Mouse (Mus musculus) gastrocnemius, adult 18-20 months (tissue): ENCODE data around the gene Krt18. TPM values are rescaled to one million over a fixed set of nuclear protein-coding genes. Genes with fewer than 3 reads are reported as not detected.
"Not testable (repeated sequence)": the region's sequence is repeated elsewhere in the genome, so short reads cannot be mapped to it uniquely, and the experiment has no call there.

ENCODE experiments used
- DNase-seq: peaks from one replicate; pipeline ENCODE4 v3.0.0; 2021; ENCODE audit warnings: low spot score
- total RNA-seq, 2 experiments: library from RNA; stranded (reverse); gene quantifications; 2 replicates each; pipeline ENCODE4 v1.2.3; 2021

The Krt18 gene
- total RNA-seq, 2 experiments from 2014 or later: 0.48 to 1.1 TPM

DNA sequence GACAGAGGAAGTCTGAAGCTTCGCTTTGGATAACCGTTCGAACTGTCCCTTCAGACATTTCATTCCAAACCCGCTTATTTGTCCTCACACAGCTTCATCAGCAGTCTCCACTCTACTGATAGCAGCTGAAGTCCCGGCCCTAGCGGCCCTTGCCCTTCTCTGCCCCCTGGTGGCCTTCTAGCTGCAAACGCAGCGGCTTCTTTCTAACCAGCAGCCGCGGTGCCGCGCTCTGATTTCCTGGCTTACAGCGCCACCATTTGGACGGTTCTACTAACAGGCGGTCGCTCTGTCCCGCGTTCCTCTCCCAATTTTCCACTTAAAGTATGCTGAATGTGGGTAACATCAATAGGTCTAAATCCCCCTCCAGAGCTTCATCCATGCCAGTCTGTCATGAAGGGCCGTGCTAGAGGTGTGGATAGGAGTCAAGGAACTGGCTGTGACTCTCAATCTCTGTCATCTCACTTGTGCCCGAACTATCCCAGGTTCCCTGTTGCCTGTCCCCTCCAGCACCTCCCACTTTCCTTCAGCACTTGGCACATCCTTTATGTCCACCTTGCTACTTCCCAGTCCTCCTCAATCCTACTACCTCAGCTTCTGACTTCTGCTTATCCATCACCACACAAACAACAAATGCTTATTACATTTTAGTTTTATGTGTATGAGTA lies 37.8 kb downstream of the Krt18 start:
- peak; percentile 95 for DNase-seq

DNA sequence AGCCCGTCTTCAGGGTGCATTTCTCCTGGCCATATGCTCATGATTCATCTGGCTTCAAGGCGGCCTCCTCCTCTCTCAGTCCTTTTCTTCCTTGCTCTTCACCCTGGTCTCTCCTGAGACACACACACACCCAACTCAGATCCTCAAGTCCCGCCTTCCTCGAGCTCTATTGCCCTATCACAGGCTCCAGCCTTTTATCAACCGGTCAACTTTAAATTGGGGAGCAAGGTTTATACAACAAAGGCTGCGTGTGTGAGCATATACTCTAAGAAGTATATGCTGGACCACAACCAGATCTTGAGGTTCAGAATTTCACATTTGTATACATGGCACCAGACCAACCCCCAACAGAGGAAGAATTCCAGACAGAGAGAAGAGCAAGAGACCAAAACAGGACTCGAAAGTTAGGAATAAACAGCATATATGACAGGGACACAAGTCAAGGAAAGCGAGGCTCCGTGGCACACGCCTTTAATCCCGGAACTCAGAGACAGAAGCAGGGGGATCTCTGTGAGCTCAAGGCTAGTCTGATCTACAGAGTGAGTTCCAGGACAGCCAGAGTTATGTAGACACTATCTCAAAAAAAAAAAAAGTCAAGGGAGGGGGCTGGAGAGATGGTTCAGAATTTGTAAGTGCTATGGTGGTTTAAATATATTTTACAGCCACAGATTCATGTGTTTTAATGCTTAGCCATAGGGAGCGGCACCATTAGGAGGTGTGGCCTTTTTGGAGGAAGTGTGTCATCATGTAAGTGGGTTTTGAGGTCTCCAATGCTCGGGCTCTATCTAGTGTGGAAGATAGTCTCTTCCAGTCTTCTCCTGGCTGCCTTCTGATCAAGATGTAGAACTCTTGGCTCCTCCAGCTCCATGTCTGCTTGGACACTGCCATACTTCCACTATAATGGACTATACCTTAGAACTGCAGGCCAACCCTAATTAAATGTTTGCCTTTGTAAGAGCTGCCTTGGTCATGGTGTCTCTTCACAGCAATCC lies 42.8 kb downstream of the Krt18 start:
- no peak for DNase-seq

DNA sequence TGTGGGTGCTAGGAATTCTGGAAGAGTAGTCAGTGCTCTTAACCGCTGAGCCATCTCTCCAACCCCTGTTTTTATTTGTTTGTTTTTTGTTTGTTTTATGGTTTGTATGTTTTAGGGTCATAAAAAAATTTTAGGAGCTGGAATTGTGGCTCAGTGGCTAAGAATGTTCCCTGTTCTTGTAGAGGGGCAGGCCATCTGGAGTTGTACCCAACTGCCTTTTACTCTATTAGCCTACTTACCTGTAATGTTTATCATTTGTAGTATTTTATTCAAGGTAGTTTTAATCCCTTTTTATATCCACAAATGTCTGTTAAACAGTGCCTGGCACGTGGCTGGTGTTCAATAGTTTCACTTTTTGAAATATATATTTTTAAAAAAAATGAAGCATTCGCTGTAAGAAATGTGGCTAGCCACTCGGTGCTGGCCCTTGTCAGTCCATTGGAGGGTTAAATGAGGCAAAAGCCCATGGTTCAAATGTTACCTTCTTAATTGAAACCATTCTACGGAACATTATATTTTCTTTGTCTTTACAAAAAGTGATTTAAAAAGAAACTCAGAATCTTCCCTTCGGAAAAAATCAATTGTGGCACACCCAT lies 45.1 kb downstream of the Krt18 start:
- no peak for DNase-seq

DNA sequence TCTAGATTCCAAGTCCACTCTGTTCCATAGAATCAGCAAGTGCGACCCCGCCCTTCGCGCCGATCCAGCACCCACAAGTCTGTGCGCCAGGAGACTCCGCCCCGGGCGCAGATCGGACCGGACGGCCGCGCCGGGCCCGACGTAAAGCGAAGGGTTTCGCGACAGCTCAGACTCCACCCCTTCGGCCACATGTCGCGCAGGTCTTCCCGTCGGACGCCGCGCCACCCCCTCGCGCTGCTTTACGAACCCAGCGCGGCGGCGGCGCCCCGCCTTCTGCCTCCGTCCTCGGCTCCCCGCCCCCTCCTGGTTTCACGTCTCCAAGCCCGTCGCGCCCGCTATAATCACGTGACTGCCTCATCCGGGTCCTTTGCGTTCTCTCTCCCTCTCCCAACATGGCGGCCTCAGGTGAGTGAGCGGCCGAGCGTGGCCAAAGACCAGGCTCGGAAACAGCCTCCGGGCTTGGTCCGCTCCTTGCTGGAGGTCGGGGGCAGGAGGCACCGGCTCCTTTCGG lies 45.6 kb downstream of the Krt18 start, which contains the start of gene Eif4b:
Gene Eif4b (plus strand): TSS at position 215 of the 511 bp plus-strand sequence.
- DNase-seq: peak; percentile 99

DNA sequence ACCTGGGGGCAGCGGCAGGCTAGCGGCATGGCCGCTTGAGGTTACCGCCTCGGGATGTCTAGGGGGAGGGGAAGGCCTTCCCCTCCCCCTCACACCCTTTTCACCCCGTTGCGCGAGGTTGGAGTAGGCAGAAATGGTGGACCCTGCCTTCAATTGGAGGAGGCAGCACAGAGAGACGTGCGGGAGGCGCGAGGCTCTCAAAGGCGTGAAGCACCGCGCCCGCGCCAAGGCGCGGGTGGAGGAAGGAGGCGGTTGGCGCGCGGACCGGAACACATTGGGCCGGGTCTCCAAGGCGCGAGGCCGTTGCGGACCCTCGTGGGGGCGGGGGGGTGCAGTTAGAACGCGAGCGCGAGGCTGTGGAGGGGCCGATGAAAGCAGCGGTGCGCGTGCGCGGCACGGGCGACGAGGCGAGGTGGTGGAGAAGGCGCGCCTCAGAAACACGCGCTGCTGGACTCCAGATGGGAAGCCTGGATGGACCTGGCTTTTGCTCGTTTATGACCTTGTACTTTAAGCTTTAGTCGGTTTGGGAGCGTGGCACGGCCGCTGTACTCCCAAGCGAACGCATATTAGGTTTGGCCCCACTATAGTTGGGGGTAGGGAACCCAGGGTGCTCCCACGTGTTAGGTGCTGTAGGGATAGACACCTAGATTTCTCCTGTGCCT lies 46.2 kb downstream of the Krt18 start:
- peak; percentile 41 for DNase-seq

DNA sequence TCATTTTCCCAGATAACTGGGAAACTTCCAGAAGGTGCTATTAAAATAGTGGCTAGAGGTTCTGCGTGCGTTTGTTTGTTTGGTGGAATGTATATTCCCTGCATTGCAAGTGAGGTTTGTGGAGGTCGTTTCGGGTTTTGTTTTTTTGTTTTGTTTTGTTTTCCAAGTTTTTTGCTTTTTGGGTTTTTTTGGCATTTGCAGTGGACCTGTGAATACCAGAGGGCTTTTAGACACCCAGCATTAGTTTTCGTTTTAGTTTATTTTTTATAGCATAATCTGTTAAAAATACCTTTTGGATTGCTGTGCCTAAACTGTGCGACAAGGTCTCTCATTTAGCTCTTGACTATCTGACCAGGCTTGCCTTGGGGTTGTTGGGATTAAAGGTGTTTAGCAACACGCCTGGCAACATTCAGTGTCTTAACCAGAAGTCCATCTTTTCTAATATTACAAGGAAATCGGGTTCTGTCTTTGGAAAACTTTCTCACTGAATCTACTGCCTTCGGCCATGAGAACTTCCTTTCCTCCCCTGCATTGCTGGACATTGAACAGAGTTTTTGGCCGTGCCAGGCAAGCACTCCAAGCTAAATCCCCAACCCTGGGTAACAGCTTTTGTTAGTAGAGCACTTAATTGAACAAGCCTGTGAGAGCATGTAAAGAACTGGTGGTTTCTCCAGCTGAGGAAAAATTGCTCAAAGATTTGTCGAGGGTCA lies 47.1 kb downstream of the Krt18 start:
- no peak for DNase-seq

DNA sequence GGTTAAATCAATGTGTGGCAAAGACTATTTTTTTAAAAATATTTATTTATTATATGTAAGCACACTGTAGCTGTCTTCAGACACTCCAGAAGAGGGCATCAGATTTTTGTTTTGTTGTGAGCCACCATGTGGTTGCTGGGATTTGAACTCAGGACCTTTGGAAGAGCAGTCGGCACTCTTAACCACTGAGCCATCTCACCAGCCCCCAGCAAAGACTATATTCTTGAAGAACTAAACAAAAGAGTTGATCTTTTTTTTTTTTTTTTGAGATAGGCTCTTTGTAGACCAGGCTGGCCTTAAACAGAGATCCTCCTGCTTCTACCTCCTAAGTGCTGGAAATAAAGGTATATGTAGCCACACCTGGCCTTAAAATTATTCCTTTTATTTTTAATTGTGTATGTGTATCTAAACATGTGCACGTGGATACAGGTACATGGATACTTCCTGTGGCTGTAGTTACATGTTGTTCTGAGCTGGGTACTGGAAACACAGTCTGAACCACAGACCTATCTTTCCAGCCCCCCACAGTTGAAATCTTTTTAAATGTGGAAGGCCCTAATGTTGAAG lies 49.2 kb downstream of the Krt18 start:
- no peak for DNase-seq

DNA sequence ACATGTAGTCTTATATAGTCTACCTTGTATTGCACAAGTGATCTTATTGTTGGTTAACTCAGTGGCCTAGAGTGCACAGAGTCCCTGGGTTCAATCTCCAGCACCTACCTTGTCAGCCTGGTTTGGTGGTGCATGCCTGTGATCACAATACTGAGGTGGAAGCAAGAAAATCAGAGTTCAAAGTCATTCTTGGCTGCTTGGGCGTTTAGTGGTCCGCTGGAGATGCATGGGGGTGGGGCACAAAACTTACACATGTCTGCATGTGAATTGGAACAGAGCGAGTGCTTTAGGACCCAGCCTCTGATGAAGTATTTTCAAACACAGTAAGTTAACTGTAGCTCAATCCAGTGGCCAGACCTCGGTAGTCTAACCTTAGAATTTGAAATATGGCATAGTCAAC lies 51.2 kb downstream of the Krt18 start:
- no peak for DNase-seq

DNA sequence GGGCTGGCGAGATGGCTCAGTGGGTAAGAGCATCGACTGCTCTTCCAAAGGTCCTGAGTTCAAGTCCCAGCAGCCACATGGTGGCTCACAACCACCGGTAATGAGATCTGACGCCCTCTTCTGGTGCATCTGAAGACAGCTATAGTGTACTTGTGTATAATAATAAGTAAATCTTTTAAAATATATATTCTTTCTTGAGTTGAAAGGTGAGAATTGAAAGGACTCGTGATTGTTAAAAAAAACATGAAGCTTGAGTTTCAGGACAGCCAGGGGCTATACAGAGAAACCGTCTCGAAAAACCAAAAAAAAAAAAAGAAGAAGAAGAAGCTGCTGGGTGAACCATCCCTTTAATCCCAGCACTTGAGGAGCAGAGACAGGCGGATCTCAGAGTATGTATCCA lies 51.9 kb downstream of the Krt18 start:
- not testable (repeated sequence) for DNase-seq

DNA sequence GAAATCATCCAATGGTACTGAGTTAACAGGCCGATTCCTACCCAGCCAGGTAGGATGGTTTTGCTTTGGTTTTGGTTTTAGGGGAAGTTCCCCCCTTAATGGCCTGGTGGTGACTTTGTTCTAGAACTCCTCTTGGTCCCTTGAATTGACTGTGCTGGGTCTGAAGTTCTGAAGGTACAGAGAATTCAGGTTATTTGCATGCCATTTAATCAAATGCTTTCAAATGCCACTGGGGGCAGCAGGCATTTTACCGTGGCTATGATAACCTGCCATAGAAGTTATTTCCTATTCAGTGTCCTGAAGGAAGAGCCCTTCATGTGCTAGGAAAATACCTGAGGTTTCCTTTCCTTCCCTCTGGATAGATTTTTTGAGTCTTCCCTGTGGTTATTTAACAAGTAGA lies 52.4 kb downstream of the Krt18 start:
- DNase-seq: no peak

Other genes with a start within 250 kb of the Krt18 start
- not detected for gene Krt72, start 241.7 kb upstream of the Krt18 start, total RNA-seq
- not detected for gene Krt73, start 225.8 kb upstream of the Krt18 start, total RNA-seq
- gene Krt2, start 210.0 kb upstream of the Krt18 start, total RNA-seq: not detected
- not detected for gene Krt1, start 177.4 kb upstream of the Krt18 start, total RNA-seq
- gene Krt77, start 158.5 kb upstream of the Krt18 start, total RNA-seq: not detected
- not detected for gene Krt76, start 135.3 kb upstream of the Krt18 start, total RNA-seq
- gene Krt4, start 103.4 kb upstream of the Krt18 start, total RNA-seq: not detected
- gene Krt79, start 87.9 kb upstream of the Krt18 start, total RNA-seq: under 1 TPM in 1 of 2 experiments, not detected in 1; 0.28 TPM
- gene Krt78, start 73.9 kb upstream of the Krt18 start, total RNA-seq: not detected
- under 1 TPM; 0.16 to 0.21 TPM for gene Krt8, start 23.7 kb upstream of the Krt18 start, total RNA-seq
- 100 to 1,000 TPM; 224 to 227 TPM for gene Eif4b, start 45.6 kb downstream of the Krt18 start, total RNA-seq
- 10 to 100 TPM; 31.3 to 31.6 TPM for gene Tns2, start 72.2 kb downstream of the Krt18 start, total RNA-seq
- 1 to 10 TPM; 4.9 to 7.7 TPM for gene Spryd3, start 108.1 kb downstream of the Krt18 start, total RNA-seq
- gene Igfbp6, start 116.2 kb downstream of the Krt18 start, total RNA-seq: 10 to 100 TPM; 32.2 to 50.3 TPM
- under 1 TPM in 1 of 2 experiments, not detected in 1; 0.09 TPM for gene Soat2, start 122.3 kb downstream of the Krt18 start, total RNA-seq
- 10 to 100 TPM; 24.0 to 29.0 TPM for gene Zfp740, start 175.1 kb downstream of the Krt18 start, total RNA-seq
- 1 to 10 TPM; 5.9 to 7.8 TPM for gene Csad, start 176.5 kb downstream of the Krt18 start, total RNA-seq
- 1 to 10 TPM; 1.1 to 1.2 TPM for gene Itgb7, start 203.8 kb downstream of the Krt18 start, total RNA-seq
- gene Rarg, start 229.3 kb downstream of the Krt18 start, total RNA-seq: 10 to 100 TPM in 1 of 2 experiments, 1 to 10 TPM in 1; 5.9 to 11.6 TPM
- gene Gm9918, start 242.4 kb downstream of the Krt18 start, total RNA-seq: not detected